Mouse (Mus musculus) G1E (cell line): ENCODE results near the gene Epb41l5.

Source experiments
- CTCF ChIP-seq: IDR thresholded peaks from 2 replicates; pipeline ENCODE4 v1.5.1; 2012; ENCODE audit warnings: low read depth, low read length, inconsistent platforms, mixed read lengths
- GATA1 ChIP-seq: IDR thresholded peaks from 2 replicates; pipeline ENCODE4 v1.6.1; 2012; ENCODE audit warnings: borderline replicate concordance, low read length, inconsistent platforms, mixed read lengths
- GATA2 ChIP-seq: IDR thresholded peaks from 2 replicates; pipeline ENCODE4 v1.6.1; 2012; ENCODE audit warnings: low read depth, low read length, inconsistent platforms, borderline replicate concordance
- POLR2AphosphoS5 ChIP-seq: IDR thresholded peaks from 2 replicates; pipeline ENCODE4 v1.6.1; 2012; ENCODE audit warnings: low read depth, low read length, inconsistent platforms; ENCODE audit not compliant: insufficient replicate concordance
- TAL1 ChIP-seq: conservative IDR thresholded peaks from 2 replicates; pipeline ENCODE4 v1.6.1; 2012; ENCODE audit warnings: low read depth, low read length, inconsistent platforms, mixed read lengths

- no peak for TF ChIP-seq CTCF
- no peak for TF ChIP-seq TAL1
- no peak for TF ChIP-seq GATA1
- TF ChIP-seq POLR2AphosphoS5 = no peak
- no peak for TF ChIP-seq GATA2
These were observed 138.4 kb downstream of the Epb41l5 start for GRCm38 (mm10) chr1:119510409-119510808.
